Mouse (Mus musculus) testis, adult 2 months (tissue): ENCODE data around the gene Acsl5. TPM values are rescaled to one million over a fixed set of nuclear protein-coding genes. Genes with fewer than 3 reads are reported as not detected.

Source experiments
- H3K27ac ChIP-seq: fragments of 200-500 bp; 2 replicates; pipeline ENCODE4 v1.5.1; 2012; ENCODE audit warnings: low read depth, low read length; ENCODE audit not compliant: control insufficient read depth, insufficient read depth
- H3K27me3 ChIP-seq: fragments of 200-500 bp; 2 replicates; pipeline ENCODE4 v1.6.1; 2012; ENCODE audit warnings: mild to moderate bottlenecking, low read length, moderate library complexity; ENCODE audit not compliant: control insufficient read depth, insufficient read depth
- H3K36me3 ChIP-seq: fragments of 200-500 bp; 2 replicates; pipeline ENCODE4 v1.6.1; 2012; ENCODE audit warnings: mild to moderate bottlenecking, low read length; ENCODE audit not compliant: control insufficient read depth, insufficient read depth
- H3K4me1 ChIP-seq: fragments of 200-500 bp; 2 replicates; pipeline ENCODE4 v1.6.1; 2012; ENCODE audit warnings: low read length; ENCODE audit not compliant: control insufficient read depth, insufficient read depth
- H3K4me3 ChIP-seq: fragments of 200-500 bp; 2 replicates; pipeline ENCODE4 v1.5.1; 2012; ENCODE audit warnings: low read depth, mild to moderate bottlenecking, low read length, moderate library complexity, mixed read lengths; ENCODE audit not compliant: control insufficient read depth
- CTCF ChIP-seq: fragments of 200-500 bp; IDR thresholded peaks from 2 replicates; pipeline ENCODE4 v1.5.1; 2012; ENCODE audit warnings: low read depth, mild to moderate bottlenecking, inconsistent platforms, low read length, moderate library complexity; ENCODE audit not compliant: control insufficient read depth, insufficient read depth, insufficient replicate concordance
- POLR2A ChIP-seq: fragments of 200-500 bp; IDR thresholded peaks from 2 replicates; pipeline ENCODE4 v1.6.1; 2012; ENCODE audit warnings: low read depth, mild to moderate bottlenecking, inconsistent platforms, low read length, moderate library complexity; ENCODE audit not compliant: control insufficient read depth
- polyA plus RNA-seq: library from polyadenylated mRNA; depleted of rRNA; stranded (reverse); fragments of >200 nt; gene quantifications from 2 replicates; pipeline ENCODE4 v1.2.3, GENCODE M21; 2012

Acsl5 gene
- polyA plus RNA-seq, 1 experiment = 6.9 TPM

DNA sequence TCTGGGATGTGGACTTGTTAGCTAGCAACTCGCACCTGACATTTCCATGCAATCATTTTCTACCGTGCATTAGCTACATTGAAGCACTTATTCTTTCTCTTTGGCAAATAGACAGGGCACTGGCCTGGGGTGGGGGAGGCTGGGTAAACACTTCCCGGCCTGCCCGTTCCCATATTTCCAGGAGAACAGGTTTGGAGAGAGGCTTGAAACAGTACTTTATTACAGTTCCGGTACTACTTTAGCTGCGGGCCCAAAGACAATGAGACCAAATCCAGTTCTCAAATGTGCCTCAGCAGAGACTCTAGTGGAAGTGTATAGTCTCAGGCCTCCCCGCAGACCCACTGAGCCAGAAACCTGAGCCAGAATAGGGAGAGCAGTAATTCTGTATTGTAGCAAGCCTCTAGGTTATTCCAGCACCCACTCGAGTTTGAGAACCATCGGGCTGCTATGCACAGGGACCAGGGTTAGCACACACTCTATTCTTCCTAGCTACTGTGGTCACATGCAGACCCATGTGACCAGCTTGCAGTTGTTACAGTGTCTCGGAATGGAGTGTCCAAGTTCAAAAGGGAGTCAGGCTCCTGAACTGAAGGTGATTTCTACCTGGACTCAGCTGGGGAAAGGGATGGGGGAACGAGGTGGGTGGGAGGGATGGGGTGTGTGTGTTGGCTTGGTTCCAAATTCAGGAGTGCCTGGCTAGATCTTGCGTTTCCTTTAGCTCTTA lies 38.0 kb upstream of the Acsl5 start:
- Histone ChIP-seq H3K4me1 (peaks cover 9% of the 10 kb centered on the region; the same call in 1 of the 2 replicates), H3K4me3 (no peak overlapping the region), H3K36me3 (no peaks in the 10 kb centered on the region), H3K27me3 (no peaks in the 10 kb centered on the region), H3K27ac (no peak overlapping the region)
- TF ChIP-seq POLR2A = no peak
- no peak for TF ChIP-seq CTCF

DNA sequence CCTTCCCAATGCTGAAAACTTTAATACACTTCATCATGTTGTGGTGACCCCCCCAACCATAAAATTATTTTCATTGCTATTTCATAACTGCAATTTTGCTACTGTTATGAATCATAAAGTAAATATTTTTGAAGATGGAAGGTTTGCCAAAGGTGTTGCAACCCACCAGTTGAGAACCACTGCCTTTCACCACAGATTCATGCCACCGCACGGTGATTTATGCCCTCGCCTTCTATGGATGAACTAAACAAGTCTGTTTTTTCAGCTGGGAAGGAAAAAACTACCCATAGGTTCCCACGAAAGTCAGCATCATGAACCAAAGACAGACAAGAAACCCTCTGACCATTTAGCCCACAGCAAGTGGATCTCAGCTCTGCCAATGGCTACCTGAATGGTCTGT lies 34.9 kb upstream of the Acsl5 start:
- Histone ChIP-seq H3K4me1 (peaks cover 11% of the 10 kb centered on the region; the same call in 1 of the 2 replicates), H3K36me3 (no peaks in the 10 kb centered on the region), H3K4me3 (no peak overlapping the region), H3K27ac (no peak overlapping the region), H3K27me3 (no peaks in the 10 kb centered on the region)
- TF ChIP-seq CTCF = no peak
- no peak for TF ChIP-seq POLR2A

- H3K4me3 ChIP-seq = no peak overlapping the region
- no peaks in the 10 kb centered on the region for H3K27me3 ChIP-seq
- H3K4me1 ChIP-seq = peaks cover 11% of the 10 kb centered on the region; the same call in 1 of the 2 replicates
- H3K36me3 ChIP-seq = no peaks in the 10 kb centered on the region
- no peak overlapping the region for H3K27ac ChIP-seq
- no peak for TF ChIP-seq POLR2A
- no peak for TF ChIP-seq CTCF
Measured at GRCm38 (mm10) chr19:55217365-55217764, 34.4 kb upstream of the Acsl5 start.

DNA sequence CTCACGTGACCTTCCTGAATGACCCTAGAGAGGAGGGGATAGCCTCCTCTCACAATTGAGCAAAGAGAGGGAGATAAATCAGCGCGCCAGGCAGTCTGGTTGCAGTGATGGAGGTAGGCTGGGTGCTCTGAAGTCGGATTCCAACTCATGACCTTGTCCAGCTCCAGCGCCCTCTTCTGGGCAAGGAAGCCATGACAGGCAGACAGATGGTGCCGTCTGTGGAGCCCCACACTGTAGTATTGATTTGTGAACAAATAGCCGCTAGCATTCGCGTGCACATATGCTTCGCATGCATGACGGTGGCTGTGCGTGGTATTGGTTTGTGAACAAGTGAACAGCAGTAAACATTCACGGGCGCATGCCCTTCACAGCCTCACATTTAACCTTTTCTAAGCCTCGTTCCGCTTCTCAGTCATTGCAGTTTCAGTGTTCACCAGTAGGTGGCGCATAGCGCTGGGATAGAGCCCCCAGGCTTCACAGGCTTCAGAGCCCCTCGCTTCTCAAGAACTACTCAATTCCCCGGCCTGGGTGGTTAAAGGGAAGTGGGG lies 33.5 kb upstream of the Acsl5 start:
- Histone ChIP-seq H3K36me3 (no peaks in the 10 kb centered on the region), H3K4me1 (peaks cover 11% of the 10 kb centered on the region; the same call in 1 of the 2 replicates), H3K27ac (no peak overlapping the region), H3K4me3 (peak overlapping the region; percentile 79), H3K27me3 (no peaks in the 10 kb centered on the region)
- peak; percentile 81 for TF ChIP-seq CTCF
- no peak for TF ChIP-seq POLR2A

DNA sequence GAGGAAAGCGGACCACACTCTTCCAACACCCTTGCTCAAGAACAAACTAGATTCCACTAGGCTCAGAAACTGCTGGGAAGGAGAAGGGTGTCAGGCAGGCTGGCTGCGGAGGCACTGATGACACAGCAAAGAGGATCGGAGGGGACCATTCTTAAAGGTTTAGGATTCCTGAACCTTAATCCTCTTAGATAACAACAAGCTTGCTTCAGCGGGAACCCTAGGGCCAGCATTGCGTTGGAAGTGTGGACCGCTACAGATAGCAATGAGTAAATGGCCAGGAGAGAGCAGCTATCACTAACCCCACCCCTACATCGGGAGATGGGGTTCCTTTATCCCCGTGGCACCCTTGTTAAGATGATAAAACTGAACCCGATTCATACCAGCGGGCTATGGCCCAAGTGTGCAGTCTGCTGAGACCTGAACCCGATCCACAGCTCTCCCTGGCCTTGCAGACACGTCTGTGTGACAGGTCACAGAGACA lies 33.0 kb upstream of the Acsl5 start:
- Histone ChIP-seq H3K27me3 (no peaks in the 10 kb centered on the region), H3K27ac (no peak overlapping the region), H3K4me3 (peak overlapping the region; percentile 79), H3K36me3 (no peaks in the 10 kb centered on the region), H3K4me1 (peaks cover 11% of the 10 kb centered on the region; the same call in 1 of the 2 replicates)
- TF ChIP-seq POLR2A (no peak), CTCF (no peak)

GRCm38 (mm10) chr19:55219359-55219758 lies 32.4 kb upstream of the Acsl5 start:
- no peaks in the 10 kb centered on the region for H3K27me3 ChIP-seq
- H3K27ac ChIP-seq = no peak overlapping the region
- no peaks in the 10 kb centered on the region for H3K36me3 ChIP-seq
- H3K4me3 ChIP-seq = no peak overlapping the region
- H3K4me1 ChIP-seq = peaks cover 11% of the 10 kb centered on the region; the same call in 1 of the 2 replicates
- TF ChIP-seq POLR2A = no peak
- no peak for TF ChIP-seq CTCF

DNA sequence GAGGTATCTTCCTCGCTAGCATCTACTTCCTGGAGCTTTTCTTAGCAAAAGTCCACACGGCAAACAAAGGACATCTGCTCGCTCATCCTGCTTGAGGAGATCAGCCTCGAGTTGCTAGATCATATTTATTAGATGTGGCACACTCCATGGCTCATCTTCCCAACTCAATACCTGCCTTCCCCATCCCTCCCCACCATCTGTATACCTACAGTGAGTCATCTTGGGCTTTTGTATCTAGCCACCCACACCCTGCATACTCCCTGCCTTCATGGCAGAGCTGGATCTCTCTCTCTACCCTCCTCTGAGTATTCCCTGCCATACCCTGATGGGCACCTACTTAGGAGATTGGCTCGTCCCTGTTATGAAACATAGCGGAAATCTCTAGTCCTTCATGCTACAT lies 30.5 kb upstream of the Acsl5 start:
- no peak for TF ChIP-seq CTCF
- TF ChIP-seq POLR2A = no peak
- Histone ChIP-seq H3K27me3 (no peaks in the 10 kb centered on the region), H3K4me1 (peaks cover 11% of the 10 kb centered on the region; the same call in 1 of the 2 replicates), H3K4me3 (no peak overlapping the region), H3K27ac (no peak overlapping the region), H3K36me3 (no peaks in the 10 kb centered on the region)
